Mouse (Mus musculus) v-Abl transformed pro-B cells (cell line): ENCODE results near the gene Pacs1.

ENCODE experiments used
- in situ Hi-C, 2 experiments: fragments of 400-800 bp; cut with MboI; formaldehyde crosslinking; loops; one replicate each; pipeline ENCODE4 v1.15.1; 2025; ENCODE audit not compliant: unreplicated experiment in 2 of 2

Gene Pacs1

GRCm38 (mm10) chr19:5272801-5273733 lies at the start of gene Pacs1:
Pacs1 (minus strand) TSS chr19:5273119.
- in situ Hi-C loops, result no loop called here

- in situ Hi-C loops, result no loop called here
Observed at GRCm38 (mm10) chr19:5313189-5313588, 40.3 kb upstream of the Pacs1 start.

- in situ Hi-C loops, result no loop called here
Observed at GRCm38 (mm10) chr19:5309025-5309424, 36.1 kb upstream of the Pacs1 start.

- in situ Hi-C loops, result no loop called here
Observed at GRCm38 (mm10) chr19:5306968-5307734, 34.2 kb upstream of the Pacs1 start.

GRCm38 (mm10) chr19:5306279-5306678 lies 33.4 kb upstream of the Pacs1 start:
- in situ Hi-C loops, result no loop called here

GRCm38 (mm10) chr19:5302455-5302854 lies 29.5 kb upstream of the Pacs1 start:
- in situ Hi-C loops, result no loop called here

GRCm38 (mm10) chr19:5300588-5300987 lies 27.7 kb upstream of the Pacs1 start:
- in situ Hi-C loops, result no loop called here

- in situ Hi-C loops, result no loop called here
Observed at GRCm38 (mm10) chr19:5297903-5298800, 25.2 kb upstream of the Pacs1 start, which contains the start of gene Gal3st3. Gal3st3 (plus strand) TSS chr19:5298331.

GRCm38 (mm10) chr19:5296630-5297029 lies 23.7 kb upstream of the Pacs1 start:
- in situ Hi-C loops, result no loop called here

- in situ Hi-C loops, result no loop called here
Observed at GRCm38 (mm10) chr19:5295736-5296075, 22.8 kb upstream of the Pacs1 start.

GRCm38 (mm10) chr19:5294972-5295735 lies 22.2 kb upstream of the Pacs1 start, which contains the start of gene Sf3b2:
Sf3b2 (minus strand) TSS chr19:5295455.
- in situ Hi-C loops, result no loop called here

GRCm38 (mm10) chr19:5278381-5278780 lies 5.5 kb upstream of the Pacs1 start:
- in situ Hi-C loops, result loop anchor here in 1 of 2 experiments (5.0 kb wide), 1 partner anchor 81 kb away; no protein-coding TSS in a partner anchor

GRCm38 (mm10) chr19:5277140-5277539 lies 4.2 kb upstream of the Pacs1 start:
- in situ Hi-C loops, result loop anchor here in 1 of 2 experiments (5.0 kb wide), 1 partner anchor 80 kb away; no protein-coding TSS in a partner anchor

- in situ Hi-C loops, result loop anchor here in 1 of 2 experiments (5.0 kb wide), 1 partner anchor 79 kb away; no protein-coding TSS in a partner anchor
Observed at GRCm38 (mm10) chr19:5276531-5276930, 3.6 kb upstream of the Pacs1 start.

GRCm38 (mm10) chr19:5275736-5276135 lies 2.8 kb upstream of the Pacs1 start:
- in situ Hi-C loops, result loop anchor here in 1 of 2 experiments (5.0 kb wide), 1 partner anchor 78 kb away; no protein-coding TSS in a partner anchor

- in situ Hi-C loops, result loop anchor here in 1 of 2 experiments (5.0 kb wide), 1 partner anchor 77 kb away; no protein-coding TSS in a partner anchor
Observed at GRCm38 (mm10) chr19:5274641-5275040, 1.7 kb upstream of the Pacs1 start.

GRCm38 (mm10) chr19:5273916-5274315 lies 997 bp upstream of the Pacs1 start:
- in situ Hi-C loops, result no loop called here

GRCm38 (mm10) chr19:5272326-5272795 lies 558 bp downstream of the Pacs1 start:
- in situ Hi-C loops, result no loop called here

- in situ Hi-C loops, result no loop called here
Observed at GRCm38 (mm10) chr19:5271430-5271829, 1.5 kb downstream of the Pacs1 start.
